Mouse (Mus musculus) kidney, adult 18-20 months (tissue): Measurements from ENCODE around the gene Eef1akmt2.

Experiments
- DNase-seq: peaks from one replicate; pipeline ENCODE4 v3.0.0; 2021

Eef1akmt2 gene

DNA sequence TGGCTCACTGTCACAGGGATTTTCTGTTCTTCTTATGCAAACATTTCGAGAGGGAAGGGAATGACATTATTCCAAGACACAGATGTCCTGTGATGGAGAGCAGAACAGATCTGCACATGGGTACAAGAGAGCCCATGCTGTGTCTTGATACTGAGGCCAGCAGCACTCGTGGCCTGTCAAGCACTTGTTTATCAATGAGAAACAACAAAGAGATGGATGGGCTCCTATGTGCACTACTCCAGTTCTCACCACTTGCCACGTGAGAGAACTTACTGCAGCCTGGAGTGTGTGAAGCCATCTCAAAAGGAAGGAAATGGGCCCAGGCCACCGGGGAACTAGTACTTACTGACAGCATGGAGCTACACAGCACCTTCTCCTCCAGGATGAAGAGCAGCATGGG, 66.0 kb downstream of the Eef1akmt2 start:
- no peak for DNase-seq

- peak; percentile 29 for DNase-seq
These were observed 66.5 kb downstream of the Eef1akmt2 start for GRCm38 (mm10) chr7:132786011-132786410.

- no peak for DNase-seq
These were observed 68.4 kb downstream of the Eef1akmt2 start for GRCm38 (mm10) chr7:132784101-132784500.

- DNase-seq, result no peak
These were observed 70.6 kb downstream of the Eef1akmt2 start for GRCm38 (mm10) chr7:132781850-132782249.

DNA sequence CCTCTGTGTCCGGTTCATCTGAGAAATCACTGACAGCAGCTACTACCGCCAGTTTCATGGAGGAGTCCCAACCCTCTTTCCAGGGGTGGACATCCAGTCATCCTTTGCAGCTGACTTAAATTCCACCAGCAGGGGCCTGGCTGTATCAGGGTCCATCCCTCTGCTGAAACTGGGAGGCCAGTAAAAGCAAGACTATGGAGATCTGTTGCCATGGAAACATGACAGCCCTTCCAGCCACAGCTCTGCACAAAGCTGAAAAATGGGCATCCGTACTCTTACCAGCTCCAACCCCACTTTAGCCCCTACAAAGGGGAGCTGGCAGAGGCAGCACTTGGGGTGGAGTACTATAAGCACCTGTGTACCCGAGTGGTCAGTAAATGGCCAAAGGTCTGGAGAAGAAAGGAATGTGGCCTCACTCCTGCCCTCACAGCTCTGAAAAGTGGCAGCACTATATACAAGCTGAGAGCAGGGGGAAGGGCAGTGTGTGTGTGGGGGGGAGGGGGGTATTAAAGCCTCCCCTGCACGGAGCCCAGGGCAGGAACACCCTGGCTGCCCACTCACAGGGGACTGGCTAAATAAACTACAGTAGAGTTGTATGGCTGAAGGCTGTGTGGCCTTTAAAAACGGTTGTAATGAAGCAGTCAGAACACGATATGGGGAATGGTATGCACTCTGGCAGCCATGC, 71.2 kb downstream of the Eef1akmt2 start:
- no peak for DNase-seq

DNA sequence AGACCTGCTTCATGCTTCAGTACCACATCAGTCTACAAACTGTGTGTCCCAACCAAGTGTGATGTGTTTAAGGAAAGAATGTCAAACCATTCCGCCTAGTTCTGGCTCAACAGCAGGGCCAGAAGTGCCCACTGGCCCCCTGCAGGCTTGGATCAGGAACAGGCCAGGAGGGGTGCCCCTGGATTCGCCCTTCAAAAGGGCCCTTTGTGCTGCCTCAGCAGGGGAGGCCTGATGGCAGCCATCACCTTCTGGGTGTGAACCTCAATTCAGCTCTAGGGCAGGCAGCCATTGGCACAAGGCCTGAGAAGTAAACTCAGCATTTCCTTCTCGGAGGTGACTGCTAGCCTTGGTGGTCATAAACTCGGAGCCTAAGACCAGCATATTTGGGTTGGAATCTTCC, 71.9 kb downstream of the Eef1akmt2 start:
- peak; percentile 62 for DNase-seq

DNA sequence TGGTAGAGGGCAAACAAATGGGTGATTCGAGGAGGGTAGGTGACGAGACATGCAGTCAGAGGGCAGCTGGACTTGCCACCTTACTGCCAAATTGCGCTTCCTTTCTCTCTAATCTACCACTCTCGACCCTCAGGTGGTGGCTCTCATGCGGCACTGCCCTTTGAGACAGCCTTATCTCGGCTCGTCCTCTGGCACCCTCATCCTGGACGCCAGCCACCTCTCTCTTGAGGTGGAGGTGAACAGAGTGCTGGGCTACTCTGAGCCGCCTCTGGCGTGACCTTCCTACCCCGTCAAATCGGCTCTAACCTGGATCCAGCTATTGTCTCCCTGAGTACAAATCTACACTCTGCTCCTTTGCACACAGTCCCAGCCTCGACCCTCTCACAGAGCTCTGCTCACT, 73.8 kb downstream of the Eef1akmt2 start:
- DNase-seq, result no peak

GRCm38 (mm10) chr7:132777728-132778453, 74.6 kb downstream of the Eef1akmt2 start:
- no peak for DNase-seq
